Mouse (Mus musculus) thymus, adult 2 months (tissue): ENCODE measurements around the gene Spty2d1. TPM values are rescaled to one million over a fixed set of nuclear protein-coding genes. Genes with fewer than 3 reads are reported as not detected.

Experiments
- DNase-seq: peaks from one replicate; pipeline ENCODE4 v3.0.0; 2021
- H3K27ac ChIP-seq: fragments of 200-500 bp; 2 replicates; pipeline ENCODE4 v1.5.1; 2012; ENCODE audit warnings: low read length, control low read depth; ENCODE audit not compliant: control insufficient read depth, insufficient read depth
- H3K27me3 ChIP-seq: fragments of 200-500 bp; 2 replicates; pipeline ENCODE4 v1.6.1; 2012; ENCODE audit warnings: mild to moderate bottlenecking, low read length, moderate library complexity, mixed read lengths; ENCODE audit not compliant: control insufficient read depth, insufficient read depth
- H3K36me3 ChIP-seq: fragments of 200-500 bp; 2 replicates; pipeline ENCODE4 v1.6.1; 2012; ENCODE audit warnings: mild to moderate bottlenecking, low read length, moderate library complexity; ENCODE audit not compliant: control insufficient read depth, insufficient read depth
- H3K4me1 ChIP-seq: fragments of 200-500 bp; replicated peaks from 2 replicates; pipeline ENCODE4 v1.6.1; 2012; ENCODE audit warnings: low read length; ENCODE audit not compliant: control insufficient read depth, insufficient read depth
- H3K4me3 ChIP-seq: fragments of 200-500 bp; 2 replicates; pipeline ENCODE4 v1.5.1; 2012; ENCODE audit warnings: mild to moderate bottlenecking, low read length, control low read depth, moderate library complexity; ENCODE audit not compliant: control insufficient read depth, insufficient read depth
- CTCF ChIP-seq: fragments of 200-500 bp; IDR thresholded peaks from 2 replicates; pipeline ENCODE4 v1.5.1; 2012; ENCODE audit warnings: mild to moderate bottlenecking, control low read depth, low read length, moderate library complexity, borderline replicate concordance; ENCODE audit not compliant: control insufficient read depth, poor library complexity, insufficient read depth; ENCODE audit errors: extremely low read depth
- POLR2A ChIP-seq: fragments of 200-500 bp; IDR thresholded peaks from 2 replicates; pipeline ENCODE4 v1.6.1; 2012; ENCODE audit warnings: mild to moderate bottlenecking, low read length, control low read depth, moderate library complexity; ENCODE audit not compliant: control insufficient read depth, poor library complexity, insufficient read depth; ENCODE audit errors: extremely low read depth
- WGBS: fragments of 180-500 bp; shearing (Covaris S2); methylation state at CpG from one replicate; pipeline ENCODE4 v1.1.7; 2018; 5-methylcytosine and 5-hydroxymethylcytosine counted together
- polyA plus RNA-seq: library from polyadenylated mRNA; depleted of rRNA; stranded (reverse); fragments of >200 nt; gene quantifications from 2 replicates; pipeline ENCODE4 v1.2.3, GENCODE M21; 2012

The Spty2d1 gene
- polyA plus RNA-seq, 1 experiment: 6.9 TPM

DNA sequence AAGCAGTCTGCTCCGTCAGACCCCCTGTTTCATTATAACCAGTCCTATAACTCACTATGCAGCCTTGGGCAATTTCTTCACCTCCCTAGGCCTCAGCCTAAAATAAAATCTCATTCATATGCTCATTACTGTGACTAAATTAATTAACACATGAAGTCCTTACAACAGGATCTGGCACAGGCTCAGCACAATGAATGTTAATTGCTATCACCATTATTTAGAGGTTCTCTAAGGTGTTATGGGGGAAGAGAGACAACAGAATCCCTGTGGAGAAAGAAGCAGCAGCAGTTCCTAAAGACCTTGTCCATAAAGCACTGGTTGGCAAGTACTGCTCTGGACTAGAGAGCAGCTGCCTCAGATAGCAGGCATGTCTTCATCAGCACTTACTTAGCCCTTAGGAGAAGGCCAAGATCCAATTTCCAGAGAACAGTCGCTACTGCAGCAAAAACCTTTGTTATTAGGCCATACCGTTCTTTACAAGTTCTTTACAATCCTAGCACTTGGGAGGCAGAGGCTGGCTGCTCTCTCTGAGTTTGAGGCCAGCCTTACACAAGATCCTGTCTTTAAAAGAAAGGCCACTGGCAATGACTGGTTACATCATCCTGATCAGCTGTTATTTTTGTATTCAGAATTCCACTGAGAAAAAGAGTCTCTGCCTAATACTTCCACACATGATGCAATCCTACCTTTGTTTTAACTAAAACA is 4.6 kb downstream of the Spty2d1 start:
- no peak for TF ChIP-seq POLR2A
- no peak for TF ChIP-seq CTCF
- no peak for DNase-seq
- WGBS: 94% methylated on average over 3 of the region's 3 CpGs

DNA sequence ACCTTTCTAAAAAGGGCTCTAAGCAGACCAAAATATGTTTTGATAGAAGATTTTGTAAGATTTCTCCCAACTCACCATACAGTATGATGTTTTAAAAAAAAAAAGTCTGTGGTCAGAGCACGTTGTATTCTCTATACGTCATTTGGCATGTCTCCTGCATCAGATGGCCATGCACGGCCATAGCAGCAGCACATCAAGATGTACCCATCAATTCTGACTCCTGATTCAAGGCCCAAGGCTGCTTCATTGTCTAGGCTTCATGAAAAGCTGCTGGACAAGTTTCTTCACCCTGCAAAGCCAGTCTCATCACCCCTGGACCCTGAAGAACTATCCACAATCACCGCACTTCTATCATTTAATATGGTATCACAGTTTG is 6.3 kb downstream of the Spty2d1 start:
- 93% methylated on average over 4 of the region's 4 CpGs for WGBS
- Histone ChIP-seq H3K36me3 (peaks cover 26% of the 10 kb centered on the region), H3K27ac (no peak overlapping the region), H3K4me1 (no peaks in the 10 kb centered on the region), H3K27me3 (no peaks in the 10 kb centered on the region), H3K4me3 (no peak overlapping the region)
- TF ChIP-seq CTCF: no peak
- TF ChIP-seq POLR2A: no peak
- no peak for DNase-seq

More for the DNA sequence above, 4.6 kb downstream of the Spty2d1 start:
- Histone ChIP-seq H3K27me3 (no peaks in the 10 kb centered on the region), H3K4me3 (no peak overlapping the region), H3K27ac (no peak overlapping the region), H3K4me1 (peaks cover 3% of the 10 kb centered on the region), H3K36me3 (peaks cover 9% of the 10 kb centered on the region)

DNA sequence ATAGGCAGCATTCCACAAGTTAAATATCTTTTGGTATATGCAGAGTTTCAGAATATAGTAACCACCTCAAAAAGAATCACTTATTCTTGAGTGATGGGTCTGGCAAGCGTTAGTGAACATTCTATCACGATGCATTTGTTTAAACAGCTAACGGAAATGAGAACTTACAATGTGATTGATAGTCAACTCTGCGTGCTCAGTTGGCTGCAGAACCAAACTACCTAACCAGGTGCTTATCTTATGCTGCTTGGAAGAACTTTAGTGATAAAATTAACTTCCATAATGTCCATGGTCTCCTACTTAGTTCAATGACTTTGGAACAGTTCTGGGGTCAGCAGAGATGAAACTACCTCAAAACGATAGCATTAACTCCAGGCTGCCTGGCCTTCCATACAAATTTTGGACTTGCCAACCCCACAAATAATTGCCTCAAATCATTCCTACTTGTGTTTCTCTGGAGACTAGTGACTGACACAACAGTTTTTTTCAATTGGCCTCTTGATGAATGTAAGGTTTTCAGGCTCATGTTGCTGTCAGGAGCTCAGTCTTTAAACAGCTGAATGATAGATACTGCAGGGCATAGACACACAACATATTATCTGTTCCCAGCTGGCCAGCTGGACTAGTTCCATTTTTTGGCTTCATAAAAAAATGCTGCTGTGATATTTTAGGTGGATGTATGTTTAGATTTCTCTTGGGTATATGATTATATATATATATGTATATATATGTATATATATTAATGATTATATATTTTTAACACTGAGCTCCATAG is 6.9 kb downstream of the Spty2d1 start:
- peaks cover 31% of the 10 kb centered on the region for H3K36me3 ChIP-seq
- no peaks in the 10 kb centered on the region for H3K4me1 ChIP-seq
- H3K27ac ChIP-seq: no peak overlapping the region
- TF ChIP-seq CTCF (no peak), POLR2A (no peak)
- no peaks in the 10 kb centered on the region for H3K27me3 ChIP-seq
- DNase-seq: no peak
- H3K4me3 ChIP-seq: no peak overlapping the region
- 90% methylated on average over 5 of the region's 5 CpGs for WGBS

DNA sequence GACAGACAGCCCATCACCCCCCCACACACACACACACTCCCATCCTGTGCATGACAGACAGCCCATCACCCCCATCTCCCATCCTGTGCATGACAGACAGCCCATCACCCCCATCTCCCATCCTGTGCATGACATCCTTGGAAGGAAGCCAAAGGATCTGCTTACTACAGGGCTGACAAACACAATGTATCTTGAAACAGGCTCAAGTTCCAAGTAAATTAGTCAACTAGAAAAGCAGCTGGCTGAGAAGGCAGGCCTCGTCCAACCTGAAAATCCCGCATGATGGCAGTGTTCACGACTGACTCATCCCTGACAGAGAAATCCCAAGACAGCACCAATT is 7.6 kb downstream of the Spty2d1 start:
- Histone ChIP-seq H3K27me3 (no peaks in the 10 kb centered on the region), H3K4me3 (no peak overlapping the region), H3K4me1 (no peaks in the 10 kb centered on the region), H3K36me3 (peaks cover 31% of the 10 kb centered on the region), H3K27ac (no peak overlapping the region)
- no peak for DNase-seq
- 93% methylated on average over 3 of the region's 3 CpGs for WGBS
- TF ChIP-seq CTCF: no peak
- TF ChIP-seq POLR2A: no peak

DNA sequence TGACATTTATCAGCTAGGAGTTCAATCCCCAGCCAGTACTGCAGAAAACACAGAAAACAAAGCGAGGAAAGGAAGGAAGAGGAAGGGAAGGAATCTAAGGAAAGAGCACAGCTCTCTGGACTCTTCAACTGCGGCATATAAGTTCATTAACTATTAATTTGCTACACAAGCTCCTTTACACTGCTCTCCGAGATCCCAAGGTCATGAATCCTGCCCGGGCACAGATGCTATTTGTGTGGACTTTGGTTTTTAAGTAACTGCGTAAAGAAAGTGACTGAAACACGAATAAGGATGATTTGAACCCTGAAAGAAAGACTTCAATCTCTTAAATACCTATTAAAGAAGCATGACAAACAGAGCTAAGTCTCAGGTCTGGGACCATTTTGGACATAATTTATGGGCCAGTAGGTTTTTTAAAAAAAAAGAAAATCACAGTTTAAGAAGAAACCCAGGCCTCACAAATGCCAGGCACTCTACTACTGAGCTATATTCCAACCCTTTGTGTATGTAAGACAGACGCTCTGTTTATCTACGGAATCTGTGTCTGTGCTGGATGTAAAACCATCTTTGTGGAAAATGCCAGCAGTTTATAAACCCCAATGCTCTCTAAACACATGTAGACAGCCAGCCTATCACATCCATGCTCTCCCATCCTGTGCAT is 8.1 kb downstream of the Spty2d1 start:
- Histone ChIP-seq H3K4me3 (no peak overlapping the region), H3K36me3 (peaks cover 36% of the 10 kb centered on the region), H3K27ac (no peak overlapping the region), H3K4me1 (no peaks in the 10 kb centered on the region), H3K27me3 (no peaks in the 10 kb centered on the region)
- no peak for TF ChIP-seq CTCF
- TF ChIP-seq POLR2A: no peak
- DNase-seq: no peak
- WGBS: 96% methylated on average over 8 of the region's 8 CpGs

DNA sequence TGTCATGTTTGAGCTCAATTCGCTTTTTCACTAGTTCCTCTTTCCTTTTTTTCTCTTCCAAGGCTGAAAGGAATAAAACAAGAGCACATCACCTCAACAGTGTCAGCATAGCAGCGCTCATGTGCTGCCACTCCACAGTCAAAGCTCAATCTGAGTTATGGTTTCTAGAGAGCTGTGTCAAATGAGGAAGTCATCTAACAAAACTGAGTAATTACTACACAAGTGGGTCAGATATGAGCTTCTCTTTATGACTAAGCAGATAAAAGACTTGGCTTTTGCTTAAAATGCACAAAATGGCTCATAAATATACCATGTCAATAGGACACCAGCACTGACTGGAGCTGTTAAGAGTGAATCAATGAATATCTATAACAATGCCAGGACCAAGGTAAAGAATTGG is 9.3 kb downstream of the Spty2d1 start:
- WGBS: 74% methylated on average over 2 of the region's 2 CpGs
- TF ChIP-seq CTCF: no peak
- TF ChIP-seq POLR2A: no peak
- no peak for DNase-seq
- Histone ChIP-seq H3K4me3 (no peak overlapping the region), H3K36me3 (peaks cover 48% of the 10 kb centered on the region), H3K4me1 (no peaks in the 10 kb centered on the region), H3K27me3 (no peaks in the 10 kb centered on the region), H3K27ac (no peak overlapping the region)
